Mouse (Mus musculus): ENCODE data around the gene Gpatch2l. TPM values are rescaled to one million over a fixed set of nuclear protein-coding genes. Genes with fewer than 3 reads are reported as not detected.

The Gpatch2l gene
- polyA plus RNA-seq (2021; fragmentation: Nextera tagmentation), result 7.5 and 10.0 TPM in 2 replicates
- long read RNA-seq, experiment 1, full-length matches to known transcripts, result 67 of 115 reads
- long read RNA-seq, experiment 1, partial matches to known transcripts, result 30 of 115 reads
- long read RNA-seq, experiment 1, other reads (novel, unspliced or antisense), result 18 of 115 reads
- long read RNA-seq, experiment 2, full-length matches to known transcripts, result 6 of 15 reads
- long read RNA-seq, experiment 2, partial matches to known transcripts, result 1 of 15 reads
- long read RNA-seq, experiment 2, other reads (novel, unspliced or antisense), result 8 of 15 reads

GRCm38 (mm10) chr12:86241604-86242536, at the start of gene Gpatch2l:
Gpatch2l (plus strand) TSS chr12:86241858.

Other genes starting within 250 kb of the Gpatch2l start
- 4.6 and 5.2 TPM in 2 replicates for gene Tgfb3, start 162.8 kb upstream of the Gpatch2l start, polyA plus RNA-seq (2021; fragmentation: Nextera tagmentation)
- gene Ift43, start 159.3 kb upstream of the Gpatch2l start, polyA plus RNA-seq (2021; fragmentation: Nextera tagmentation), result 36.9 and 37.9 TPM in 2 replicates
- gene Esrrb, start 119.3 kb downstream of the Gpatch2l start, polyA plus RNA-seq (2021; fragmentation: Nextera tagmentation), result 0.18 and 0.23 TPM in 2 replicates

Measured in left cerebral cortex, adult 6 months (tissue).